Mouse (Mus musculus): ENCODE results near the gene Myh13.

DNA sequence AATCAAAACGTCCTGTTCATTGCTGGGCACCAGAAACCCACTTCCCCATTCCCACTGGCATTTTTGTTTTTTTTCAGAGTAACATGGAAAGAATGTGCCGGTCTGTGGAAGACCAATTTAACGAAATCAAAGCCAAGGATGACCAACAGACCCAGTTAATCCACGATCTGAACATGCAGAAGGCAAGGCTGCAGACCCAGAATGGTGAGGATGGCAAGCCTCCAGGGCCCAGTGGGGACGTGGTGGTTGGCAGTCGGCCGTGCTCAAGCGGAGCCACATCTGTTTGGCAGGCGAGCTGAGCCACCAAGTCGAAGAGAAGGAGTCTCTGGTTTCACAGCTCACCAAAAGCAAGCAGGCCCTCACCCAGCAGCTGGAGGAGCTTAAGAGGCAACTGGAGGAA, 36.6 kb downstream of the Myh13 start:
- no peak for TF ChIP-seq CTCF (IDR thresholded peaks at IDR 0.05; ENCODE audit: low read depth, low read length)
- no peak for TF ChIP-seq EP300 (IDR thresholded peaks at IDR 0.05; ENCODE audit: insufficient read depth, low read depth, low read length)
